Mouse (Mus musculus): Measurements from ENCODE around the gene Brwd1. TPM values are rescaled to one million over a fixed set of nuclear protein-coding genes. Genes with fewer than 3 reads are reported as not detected.
A peak's percentile ranks its signal among the peaks of the same experiment; 100 is the strongest.
"Not testable (repeated sequence)": the region's sequence is repeated elsewhere in the genome, so short reads cannot be mapped to it uniquely, and the experiment has no call there.

The Brwd1 gene
- polyA plus RNA-seq, 1 experiment from 2014 or later: 230 TPM

DNA sequence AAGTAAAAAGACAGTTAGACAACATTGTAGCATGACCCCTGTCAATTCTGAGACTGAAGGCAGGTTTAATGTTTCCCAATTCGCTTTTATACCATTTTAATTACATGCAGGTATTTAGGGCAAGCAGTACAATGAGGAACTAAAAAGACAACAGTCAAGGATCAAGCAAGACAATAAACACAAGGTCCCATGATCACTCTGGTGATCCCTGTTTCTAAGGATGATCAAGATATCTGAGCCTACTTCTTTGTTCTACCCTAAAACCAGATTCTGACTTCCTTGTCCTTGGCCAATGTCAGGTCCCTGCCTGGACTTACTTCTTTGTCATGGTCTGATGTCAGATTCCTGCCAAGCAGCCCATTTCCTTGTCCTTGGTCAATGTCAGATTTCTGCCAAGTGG is 120.8 kb downstream of the Brwd1 start:
- not testable (repeated sequence) for H3K27ac ChIP-seq (replicated peaks); H3K9ac ChIP-seq; H3K4me3 ChIP-seq; H3K4me2 ChIP-seq; H3K4me1 ChIP-seq (replicated peaks); H3K9me3 ChIP-seq; H3K36me3 ChIP-seq; H3K27me3 ChIP-seq; ATAC-seq (ENCODE audit: low FRiP score, low read depth)
- 68% methylated on average over 1 of the region's 1 CpGs for WGBS

DNA sequence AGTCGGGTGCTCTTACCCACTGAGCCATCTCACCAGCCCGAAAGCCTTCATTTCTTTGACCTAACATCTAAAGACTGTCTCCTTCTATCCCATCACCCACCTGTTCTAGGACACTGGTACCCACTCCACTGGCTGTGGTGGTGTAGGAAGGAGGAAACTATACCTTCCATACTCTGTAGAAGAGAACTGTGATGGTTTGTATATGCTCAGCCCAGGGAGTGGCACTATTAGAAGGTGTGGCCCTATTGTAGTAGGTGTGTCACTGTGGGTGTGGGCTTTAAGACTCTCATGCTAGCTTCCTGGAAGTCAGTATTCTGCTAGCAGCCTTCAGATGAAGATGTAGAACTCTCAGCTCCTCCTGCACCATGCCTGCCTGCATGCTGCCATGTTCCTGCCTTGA is 121.6 kb downstream of the Brwd1 start:
- H3K4me3 ChIP-seq; H3K9ac ChIP-seq; H3K27ac ChIP-seq (replicated peaks); H3K4me2 ChIP-seq; H3K9me3 ChIP-seq; ATAC-seq (ENCODE audit: low FRiP score, low read depth); H3K27me3 ChIP-seq; H3K4me1 ChIP-seq (replicated peaks); H3K36me3 ChIP-seq: not testable (repeated sequence)
- 94% methylated on average over 2 of the region's 2 CpGs for WGBS

DNA sequence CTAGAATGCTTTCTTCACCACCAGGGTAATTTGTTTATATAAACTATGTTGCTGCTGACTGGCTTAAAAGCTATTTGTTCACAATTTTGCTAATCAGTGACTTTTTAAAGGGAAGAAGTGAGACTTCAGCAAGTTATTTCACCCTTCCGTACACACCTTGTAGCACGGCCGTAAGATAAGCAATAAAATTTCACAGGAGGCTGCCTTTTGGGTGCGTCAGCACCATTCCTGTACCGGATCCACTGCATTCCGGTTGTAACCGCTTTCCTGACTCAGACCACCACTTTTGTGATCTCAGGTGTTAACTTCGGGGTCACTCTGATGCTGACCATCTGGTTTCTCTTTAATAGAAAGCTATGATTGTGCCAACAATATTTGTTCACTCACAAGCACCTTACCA is 124.2 kb downstream of the Brwd1 start:
- no peak for ATAC-seq (ENCODE audit: low FRiP score, low read depth)
- WGBS: 88% methylated on average over 8 of the region's 8 CpGs

DNA sequence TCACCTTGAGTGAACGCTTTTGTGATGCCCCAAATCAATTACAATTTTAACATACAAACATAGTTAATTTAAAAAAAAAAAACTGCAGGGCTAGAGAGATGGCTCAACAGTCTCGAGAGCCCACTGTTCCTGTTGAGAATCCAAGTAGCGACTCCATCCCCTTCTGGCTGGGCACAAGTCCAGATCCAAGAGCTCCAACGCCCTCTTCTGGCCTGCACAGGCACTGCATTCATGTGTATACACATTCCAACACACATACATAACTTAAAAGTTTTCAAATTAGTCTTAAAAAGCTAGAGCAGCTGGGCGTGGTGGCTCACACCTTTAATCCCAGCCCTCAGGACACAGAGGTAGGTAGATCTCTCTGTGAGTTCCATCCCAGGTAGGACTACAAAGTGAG is 125.7 kb downstream of the Brwd1 start:
- Histone ChIP-seq H3K27me3 (no peaks in the 10 kb centered on the region), H3K36me3 (no peaks in the 10 kb centered on the region), H3K4me1 (replicated peaks) (no peaks in the 10 kb centered on the region), H3K9ac (no peak overlapping the region), H3K27ac (replicated peaks) (no peak overlapping the region), H3K4me3 (no peak overlapping the region), H3K9me3 (no peaks in the 10 kb centered on the region), H3K4me2 (no peak overlapping the region)
- no peak for ATAC-seq (ENCODE audit: low FRiP score, low read depth)
- 69% methylated on average over 5 of the region's 5 CpGs for WGBS

More for the DNA sequence above, 124.2 kb downstream of the Brwd1 start:
- no peaks in the 10 kb centered on the region for H3K36me3 ChIP-seq
- H3K9ac ChIP-seq: no peak overlapping the region
- no peak overlapping the region for H3K27ac ChIP-seq (replicated peaks)
- no peaks in the 10 kb centered on the region for H3K9me3 ChIP-seq
- no peaks in the 10 kb centered on the region for H3K4me1 ChIP-seq (replicated peaks)
- no peak overlapping the region for H3K4me2 ChIP-seq
- no peaks in the 10 kb centered on the region for H3K27me3 ChIP-seq
- H3K4me3 ChIP-seq: no peak overlapping the region

DNA sequence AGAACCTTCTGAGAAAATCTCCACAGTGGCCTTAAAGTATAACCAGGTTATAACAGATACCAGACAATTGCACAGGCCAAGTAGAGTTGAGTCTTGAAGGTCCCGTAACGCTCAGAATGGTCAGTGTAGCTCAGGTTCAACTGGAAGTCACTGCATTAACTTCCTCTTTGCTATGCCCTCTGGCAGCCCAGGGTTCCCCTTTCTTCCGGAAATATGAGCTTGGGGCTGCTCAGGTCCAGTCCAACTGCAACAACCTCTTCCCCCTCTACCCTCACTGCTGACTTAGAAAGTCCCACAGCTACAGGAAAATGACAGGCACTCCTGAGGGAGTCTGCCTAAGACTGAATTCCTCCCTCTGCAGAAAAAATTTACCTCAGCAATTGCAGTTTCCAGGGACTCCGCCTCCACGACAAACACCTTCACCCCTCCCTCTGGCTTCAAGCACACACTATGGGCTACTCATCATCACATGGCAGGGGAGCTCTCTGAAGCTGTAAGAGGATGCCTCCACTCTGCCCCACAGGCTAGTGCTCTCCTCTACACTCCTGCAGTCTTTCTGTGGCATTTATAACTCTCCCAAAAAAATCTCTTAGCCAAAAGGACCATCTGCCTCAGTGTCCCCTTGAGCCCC is 126.5 kb downstream of the Brwd1 start:
- Histone ChIP-seq H3K4me1 (replicated peaks) (no peaks in the 10 kb centered on the region), H3K27ac (replicated peaks) (no peak overlapping the region), H3K36me3 (no peaks in the 10 kb centered on the region), H3K27me3 (no peaks in the 10 kb centered on the region), H3K4me3 (no peak overlapping the region), H3K9ac (no peak overlapping the region), H3K9me3 (no peaks in the 10 kb centered on the region), H3K4me2 (no peak overlapping the region)
- ATAC-seq (ENCODE audit: low FRiP score, low read depth): no peak
- whole genome bisulfite sequencing: 86% methylated on average over 5 of the region's 5 CpGs

DNA sequence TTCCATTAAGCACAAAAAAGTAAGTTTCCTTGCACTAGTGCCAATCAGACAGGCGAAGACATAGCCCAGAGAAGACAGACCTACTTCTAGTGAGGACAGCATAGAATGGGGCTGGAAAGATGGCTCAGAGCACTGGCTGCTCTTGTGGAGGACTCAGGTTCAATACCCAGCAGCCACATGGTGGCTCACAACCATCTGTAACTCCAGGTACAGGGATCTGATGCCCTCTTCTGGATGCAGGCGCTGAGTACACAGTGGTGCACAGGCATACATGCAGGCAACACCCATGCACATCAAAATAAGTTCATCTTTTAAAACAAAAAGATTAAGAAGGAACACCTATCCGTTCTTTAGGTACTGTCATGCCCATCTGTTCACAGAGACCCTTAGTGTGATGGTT is 128.0 kb downstream of the Brwd1 start:
- no peak for ATAC-seq (ENCODE audit: low FRiP score, low read depth)
- H3K4me2 ChIP-seq: no peak overlapping the region
- no peaks in the 10 kb centered on the region for H3K9me3 ChIP-seq
- H3K4me3 ChIP-seq: no peak overlapping the region
- H3K4me1 ChIP-seq (replicated peaks): no peaks in the 10 kb centered on the region
- no peak overlapping the region for H3K27ac ChIP-seq (replicated peaks)
- no peaks in the 10 kb centered on the region for H3K36me3 ChIP-seq
- H3K9ac ChIP-seq: no peak overlapping the region
- 95% methylated on average over 3 of the region's 3 CpGs for WGBS
- H3K27me3 ChIP-seq: no peaks in the 10 kb centered on the region

DNA sequence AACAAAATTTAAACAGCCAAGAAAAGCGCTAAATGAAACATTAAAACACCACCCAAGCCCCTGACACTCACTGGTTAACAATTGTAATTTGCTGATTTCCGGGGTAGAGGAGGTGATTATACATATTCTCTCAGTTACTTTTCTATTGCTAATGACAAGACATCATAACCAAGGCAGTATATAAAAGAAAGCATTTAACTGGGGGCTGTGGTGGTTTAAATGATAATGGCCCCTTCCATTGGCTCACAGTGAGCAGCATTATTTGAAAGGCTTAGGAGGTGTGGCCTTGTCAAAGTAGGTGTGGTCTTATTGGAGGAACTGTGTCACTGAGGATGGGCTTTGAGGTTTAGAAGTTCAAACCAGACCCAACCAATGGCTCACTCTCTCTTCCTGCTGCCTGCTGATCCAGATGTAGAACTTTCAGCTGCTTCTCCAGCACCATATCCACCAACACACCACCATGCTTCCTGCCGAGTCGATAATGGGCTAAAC is 129.1 kb downstream of the Brwd1 start:
- Histone ChIP-seq H3K4me1 (replicated peaks) (no peaks in the 10 kb centered on the region), H3K27ac (replicated peaks) (no peak overlapping the region), H3K9ac (no peak overlapping the region), H3K36me3 (no peaks in the 10 kb centered on the region), H3K4me2 (no peak overlapping the region), H3K27me3 (no peaks in the 10 kb centered on the region), H3K9me3 (no peaks in the 10 kb centered on the region), H3K4me3 (no peak overlapping the region)
- WGBS: 92% methylated on average over 4 of the region's 4 CpGs
- ATAC-seq (ENCODE audit: low FRiP score, low read depth): no peak

DNA sequence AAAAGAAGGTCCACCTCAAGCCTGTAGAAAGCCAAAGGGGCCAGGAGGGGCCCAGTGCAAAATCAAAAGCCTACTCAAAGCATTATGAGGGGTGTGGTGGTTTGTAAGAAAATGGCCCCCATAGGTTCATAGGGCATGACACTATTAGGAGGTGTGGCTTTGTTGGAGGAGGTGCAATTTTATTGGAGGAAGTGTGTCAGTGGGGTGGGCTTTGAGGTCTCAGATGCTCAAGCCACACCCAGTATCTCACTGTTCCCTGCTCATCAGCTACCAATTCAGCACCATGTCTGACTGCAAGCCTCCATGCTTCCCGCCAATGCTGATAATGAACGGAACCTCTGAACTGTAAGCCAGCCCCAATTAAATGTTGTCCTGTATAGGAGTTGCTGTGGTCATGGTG is 130.9 kb downstream of the Brwd1 start:
- H3K36me3 ChIP-seq: no peaks in the 10 kb centered on the region
- H3K4me3 ChIP-seq: no peak overlapping the region
- H3K4me2 ChIP-seq: no peak overlapping the region
- no peak for ATAC-seq (ENCODE audit: low FRiP score, low read depth)
- H3K27me3 ChIP-seq: no peaks in the 10 kb centered on the region
- no peaks in the 10 kb centered on the region for H3K9me3 ChIP-seq
- H3K27ac ChIP-seq (replicated peaks): no peak overlapping the region
- WGBS: 97% methylated on average over 2 of the region's 2 CpGs
- no peak overlapping the region for H3K9ac ChIP-seq
- no peaks in the 10 kb centered on the region for H3K4me1 ChIP-seq (replicated peaks)

DNA sequence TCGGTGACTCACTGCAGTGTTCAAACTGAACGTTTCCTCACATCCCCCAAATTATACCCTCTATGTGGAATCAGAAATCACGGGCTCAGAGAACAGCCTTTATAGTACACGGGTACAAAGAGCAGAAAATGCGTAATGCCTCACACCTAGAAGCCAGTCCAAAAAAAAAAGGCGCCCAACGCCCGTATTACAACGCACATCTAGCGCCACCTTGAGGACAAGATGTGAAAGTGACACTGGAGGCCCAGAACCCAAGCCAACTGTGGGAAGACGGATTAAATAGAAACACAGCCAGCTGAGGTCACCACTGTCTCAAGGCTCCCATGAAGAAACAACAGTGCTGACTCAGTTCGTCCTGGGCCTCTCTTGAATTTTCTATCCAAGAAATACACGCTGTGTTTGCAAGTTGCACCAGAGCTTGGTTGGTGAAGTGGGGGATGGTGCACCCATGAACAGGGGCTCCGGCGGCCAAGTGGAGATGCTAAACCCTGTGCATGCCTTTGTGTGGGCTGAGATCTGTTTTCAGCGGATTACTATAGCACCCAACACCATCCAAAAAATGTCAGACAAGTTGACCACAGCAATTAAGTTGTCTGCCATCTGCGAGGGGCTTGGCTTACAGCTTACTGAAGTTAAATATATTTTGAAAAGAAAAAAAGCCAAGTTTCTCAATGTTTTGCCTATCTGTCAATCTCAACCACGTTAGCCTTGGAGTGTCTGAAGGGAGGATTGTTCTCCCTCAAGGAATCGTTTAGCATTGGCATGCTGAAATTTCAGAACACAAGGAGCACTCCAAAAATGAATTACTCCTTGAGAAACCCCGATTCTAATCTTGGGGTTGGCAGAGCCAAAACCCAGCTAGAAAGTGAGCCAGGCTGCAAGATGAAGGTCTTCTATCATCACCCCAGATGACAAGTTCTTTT is 136.7 kb downstream of the Brwd1 start:
- no peaks in the 10 kb centered on the region for H3K27me3 ChIP-seq
- no peak overlapping the region for H3K4me3 ChIP-seq
- H3K4me1 ChIP-seq (replicated peaks): peaks cover 4% of the 10 kb centered on the region
- peak overlapping the region; percentile 6; the same call in 1 of the 2 replicates for H3K9ac ChIP-seq
- H3K4me2 ChIP-seq: peak overlapping the region; percentile 22
- no peaks in the 10 kb centered on the region for H3K36me3 ChIP-seq
- no peak overlapping the region for H3K27ac ChIP-seq (replicated peaks)
- H3K9me3 ChIP-seq: no peaks in the 10 kb centered on the region
- WGBS: 31% methylated on average over 20 of the region's 20 CpGs
- ATAC-seq (ENCODE audit: low FRiP score, low read depth): peak; percentile 63

DNA sequence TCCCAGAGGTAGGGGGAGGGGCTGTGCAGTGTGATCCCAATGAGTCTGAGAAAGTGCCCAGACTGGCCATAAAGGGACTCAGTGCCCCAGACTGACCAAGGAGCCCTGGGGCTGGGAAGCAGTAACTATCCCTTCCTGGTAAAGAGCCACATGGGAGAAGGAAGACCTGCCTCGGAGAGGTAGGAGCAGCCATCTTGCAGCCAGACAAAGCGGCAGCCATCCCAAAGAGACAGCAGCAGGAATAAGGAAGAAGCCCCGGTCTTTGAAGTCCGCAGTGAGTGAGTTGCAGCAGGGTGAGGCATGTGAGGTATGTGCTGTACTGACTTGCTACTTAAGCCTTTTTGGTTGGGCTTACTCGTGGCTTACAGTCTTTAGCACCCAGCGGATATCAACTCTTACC is 139.1 kb downstream of the Brwd1 start:
- no peaks in the 10 kb centered on the region for H3K36me3 ChIP-seq
- H3K27ac ChIP-seq (replicated peaks): no peak overlapping the region
- no peak overlapping the region for H3K4me3 ChIP-seq
- no peak overlapping the region for H3K9ac ChIP-seq
- H3K27me3 ChIP-seq: no peaks in the 10 kb centered on the region
- H3K4me1 ChIP-seq (replicated peaks): peaks cover 4% of the 10 kb centered on the region
- WGBS: 86% methylated on average over 6 of the region's 6 CpGs
- no peak for ATAC-seq (ENCODE audit: low FRiP score, low read depth)
- H3K9me3 ChIP-seq: no peaks in the 10 kb centered on the region
- H3K4me2 ChIP-seq: no peak overlapping the region
